Mouse (Mus musculus) G1E-ER4 (cell line): ENCODE measurements around the gene Gm20422. TPM values are rescaled to one million over a fixed set of nuclear protein-coding genes. Genes with fewer than 3 reads are reported as not detected.
"Not testable (repeated sequence)": the region's sequence is repeated elsewhere in the genome, so short reads cannot be mapped to it uniquely, and the experiment has no call there.

Experiments
- GATA1 ChIP-seq: IDR thresholded peaks from one replicate; pipeline ENCODE4 v1.8.0; 2012; ENCODE audit warnings: low read length, inconsistent platforms
- polyA plus RNA-seq: library from polyadenylated mRNA; stranded (reverse); fragments of >175 nt; gene quantifications from 2 replicates; pipeline ENCODE4 v1.2.3, GENCODE M21; 2012

Gene Gm20422
- polyA plus RNA-seq, 1 experiment: 1.4 TPM

DNA sequence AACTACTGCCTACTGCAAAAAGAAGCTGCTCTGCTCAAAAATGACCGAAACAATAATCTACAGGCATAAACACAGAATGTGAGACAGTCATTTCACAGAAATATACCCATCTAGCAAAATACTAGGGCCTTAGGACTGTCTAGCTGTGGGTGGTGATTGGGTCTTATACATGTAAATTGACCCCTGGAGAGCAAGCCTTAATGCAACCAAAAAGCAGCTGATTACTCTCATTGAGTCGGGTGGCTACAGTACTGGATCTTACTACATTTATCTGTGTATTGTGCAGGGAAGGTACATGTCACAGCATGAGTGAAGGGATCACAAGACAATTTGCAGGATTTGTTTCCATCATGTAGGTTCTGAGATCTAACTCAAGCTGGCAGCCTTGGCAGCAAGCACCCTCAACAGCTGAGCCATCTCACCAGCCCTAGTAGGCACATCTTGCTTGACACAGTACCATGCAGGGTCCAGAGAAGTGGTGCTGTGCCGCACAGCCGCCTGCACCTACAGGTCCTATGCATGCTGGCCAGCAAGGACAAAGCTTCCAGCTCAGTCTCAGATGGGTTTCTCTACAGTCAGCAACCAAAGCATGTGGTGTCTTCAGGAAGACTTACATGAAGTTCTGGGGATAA is 12.8 kb downstream of the Gm20422 start:
- no peak for TF ChIP-seq GATA1

DNA sequence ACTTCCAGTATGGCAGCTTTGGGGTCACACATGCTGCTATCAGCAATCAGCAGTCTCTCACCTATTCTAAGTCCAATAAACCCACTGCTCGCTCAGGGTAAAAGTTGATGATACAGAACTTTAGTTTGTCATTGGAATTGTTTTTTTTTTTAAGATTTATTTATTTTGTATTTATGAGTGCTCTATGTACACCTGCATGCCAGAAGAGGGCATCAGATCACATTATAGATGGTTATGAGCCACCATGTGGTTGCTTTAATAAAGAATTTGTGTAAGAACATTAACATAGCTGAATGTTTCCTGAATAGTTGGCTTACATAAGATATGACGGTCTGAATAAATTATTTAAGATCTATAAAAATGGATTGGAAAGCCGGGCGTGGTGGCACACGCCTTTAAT is 16.4 kb downstream of the Gm20422 start:
- no peak for TF ChIP-seq GATA1

DNA sequence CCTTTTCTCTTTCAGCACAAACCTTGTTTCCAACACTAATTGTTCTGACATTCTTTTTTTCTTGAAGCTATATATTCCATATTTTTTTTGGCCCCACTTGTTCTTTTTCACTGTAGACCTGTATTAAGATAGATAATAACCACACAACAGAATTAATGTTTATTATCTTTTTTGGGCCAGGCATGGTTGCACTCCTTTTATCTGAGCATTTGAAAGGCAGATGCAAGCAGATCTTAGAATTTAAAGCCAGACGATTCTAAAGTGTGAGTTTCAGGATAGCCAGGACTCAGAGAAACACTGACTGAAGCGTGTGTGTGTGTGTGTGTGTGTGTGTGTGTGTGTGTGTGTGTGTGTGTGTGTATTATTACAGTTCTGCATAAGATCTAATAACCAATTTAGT is 22.2 kb downstream of the Gm20422 start:
- TF ChIP-seq GATA1: no peak

DNA sequence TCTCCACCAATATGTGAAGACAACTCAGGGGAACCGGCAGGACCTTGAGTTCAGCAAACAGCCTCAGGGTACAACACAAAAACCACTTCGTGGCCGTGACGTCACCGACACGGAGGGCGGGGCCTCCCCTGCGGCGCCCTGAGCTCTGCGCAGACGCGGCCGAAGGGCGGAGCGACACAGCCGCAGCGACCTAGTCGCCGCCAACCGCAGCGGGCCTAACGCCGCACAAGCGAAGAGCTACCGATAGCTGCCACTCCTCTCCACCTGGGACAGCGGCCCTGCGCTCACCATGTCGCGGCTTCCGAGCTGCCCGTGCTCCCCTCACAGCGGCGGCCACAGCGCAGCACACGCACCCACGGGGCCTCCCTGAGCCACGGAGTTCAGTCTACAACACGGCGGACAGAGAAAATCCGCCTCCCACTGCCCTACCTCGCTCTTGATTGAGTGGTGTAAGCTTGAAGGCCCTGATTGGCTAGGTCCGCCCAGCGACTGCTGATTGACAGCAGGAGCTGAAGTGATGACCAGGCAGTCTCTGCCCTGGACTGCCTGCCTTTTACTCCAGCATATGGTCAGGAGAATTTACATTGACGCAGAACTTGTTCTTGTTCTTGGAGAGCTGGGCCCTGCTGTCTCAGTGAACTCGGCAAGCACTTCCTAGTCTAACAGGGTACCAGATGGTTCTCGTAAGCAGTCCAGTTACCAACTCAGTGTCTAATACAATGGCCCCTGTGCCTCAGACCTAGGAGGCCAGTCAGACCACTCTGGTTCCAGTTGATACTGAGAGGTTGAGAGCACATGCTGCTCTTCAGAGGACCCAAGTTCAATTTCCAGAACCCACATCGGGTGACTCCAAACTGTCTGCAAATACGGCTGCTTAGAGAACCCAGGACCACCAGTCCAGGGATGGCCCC is 24.9 kb downstream of the Gm20422 start, which contains the start of gene Zfp963:
Gene Zfp963 (minus strand): TSS at position 427 of the 911 bp plus-strand sequence.
- TF ChIP-seq GATA1: no peak

DNA sequence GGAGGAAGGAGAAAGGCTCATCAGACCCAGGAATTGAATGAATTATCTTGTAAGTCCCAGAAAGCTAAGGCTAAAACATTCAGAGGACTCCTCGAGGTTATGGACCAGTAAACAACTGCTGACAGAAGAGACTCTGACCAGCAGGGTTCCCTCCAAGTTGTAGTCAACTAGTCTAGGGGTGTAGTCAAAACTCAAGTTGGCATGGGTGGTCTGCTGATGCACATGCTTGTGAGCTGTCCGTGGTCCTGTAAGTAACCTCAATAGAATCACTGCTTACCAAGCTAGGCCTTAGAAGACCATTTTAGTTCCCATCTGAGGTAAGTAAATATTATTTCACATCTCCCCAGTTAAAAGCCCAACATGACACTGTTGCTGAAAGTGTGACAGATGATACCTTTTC is 33.5 kb downstream of the Gm20422 start:
- no peak for TF ChIP-seq GATA1

DNA sequence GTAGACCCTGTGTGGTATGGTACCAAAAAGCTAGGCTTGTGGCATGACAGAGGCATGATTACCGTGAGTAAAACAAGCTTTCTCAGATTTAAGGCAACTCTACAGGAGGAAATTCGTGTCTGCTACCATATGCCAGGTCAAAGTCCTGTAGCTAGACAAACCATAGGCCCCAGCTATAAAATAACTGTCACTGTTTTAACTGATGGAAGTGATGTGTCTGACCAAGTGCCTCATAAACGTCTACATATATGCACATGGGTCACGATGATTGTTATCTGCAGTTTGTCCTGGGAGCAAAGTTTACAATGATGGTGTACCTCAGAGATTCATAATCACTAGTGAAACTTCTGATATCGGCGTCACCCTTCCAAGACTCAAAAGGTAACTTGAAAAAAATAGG is 33.9 kb downstream of the Gm20422 start:
- TF ChIP-seq GATA1: no peak

DNA sequence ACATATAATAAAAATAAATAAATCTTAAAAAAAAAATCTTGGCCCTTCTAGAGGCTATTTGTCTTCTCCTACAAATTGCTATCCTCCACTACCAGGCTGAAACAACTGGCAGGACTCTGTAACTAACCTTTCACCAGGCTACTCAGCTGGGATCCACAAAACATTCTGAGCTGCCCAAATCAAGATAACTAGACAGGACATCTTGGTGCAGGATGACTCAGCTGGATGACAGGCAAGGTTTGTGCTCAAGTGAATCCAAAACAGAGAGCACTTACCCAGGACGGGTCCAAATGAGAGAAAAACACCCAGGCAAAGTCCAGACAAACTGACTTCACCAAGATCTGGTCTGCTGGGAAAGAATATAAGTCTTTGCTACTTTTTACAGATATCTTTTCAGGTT is 39.2 kb downstream of the Gm20422 start:
- no peak for TF ChIP-seq GATA1

DNA sequence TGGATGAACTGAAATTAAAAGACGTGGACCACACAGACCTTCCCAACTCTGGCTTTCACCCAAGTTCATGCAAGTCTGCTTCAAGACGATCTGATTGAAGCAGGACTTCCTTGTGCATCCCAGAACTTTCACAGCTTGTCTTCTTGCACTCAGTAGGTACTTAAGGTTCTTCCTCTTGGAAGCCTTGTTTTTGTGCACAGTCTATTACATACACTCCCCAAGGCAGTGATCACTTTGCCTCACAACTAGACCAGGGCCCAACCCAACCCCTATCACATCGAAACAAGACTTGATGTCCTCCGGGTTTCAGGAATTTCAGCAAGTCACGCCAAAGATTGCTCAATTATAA is 57.5 kb downstream of the Gm20422 start:
- TF ChIP-seq GATA1: no peak

DNA sequence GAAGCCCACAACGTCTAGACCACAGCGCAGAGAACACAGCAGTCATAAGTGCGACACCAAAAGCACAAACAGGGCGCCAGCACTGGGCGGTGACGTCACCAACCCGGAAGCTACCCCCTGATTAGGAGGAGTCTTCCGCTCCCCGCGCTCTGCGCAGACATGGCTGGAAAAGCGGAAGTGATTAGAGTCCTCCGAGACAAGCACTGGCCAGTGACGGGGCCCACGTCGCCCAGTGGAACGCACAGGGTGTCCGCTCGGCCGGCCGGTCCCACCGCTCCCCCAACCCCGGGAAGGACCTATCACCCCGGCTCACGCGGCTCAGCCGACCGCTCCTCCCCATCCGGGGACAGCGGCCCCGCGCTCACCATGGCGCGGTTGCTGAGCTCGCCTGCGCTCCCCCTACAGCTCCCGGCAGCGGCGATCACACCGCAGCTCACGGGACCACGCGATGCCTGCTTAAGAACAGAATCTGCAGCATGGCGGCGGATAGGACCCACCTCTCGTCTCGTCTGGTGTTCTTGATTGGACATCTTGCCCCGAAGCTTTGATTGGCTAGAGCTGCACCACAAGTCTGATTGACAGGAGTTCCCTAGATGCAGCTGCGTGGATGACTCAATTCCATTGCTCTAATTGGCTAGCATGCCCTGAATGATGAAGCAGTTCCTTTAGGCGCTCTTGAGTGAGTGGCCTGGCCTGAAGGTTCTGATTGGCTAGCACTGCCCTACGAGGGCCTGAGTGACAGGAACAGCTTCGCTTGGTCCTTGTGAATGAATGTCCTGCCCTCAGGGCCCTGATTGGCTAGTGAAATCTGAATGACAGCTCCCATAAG is 58.1 kb downstream of the Gm20422 start:
- TF ChIP-seq GATA1: no peak

DNA sequence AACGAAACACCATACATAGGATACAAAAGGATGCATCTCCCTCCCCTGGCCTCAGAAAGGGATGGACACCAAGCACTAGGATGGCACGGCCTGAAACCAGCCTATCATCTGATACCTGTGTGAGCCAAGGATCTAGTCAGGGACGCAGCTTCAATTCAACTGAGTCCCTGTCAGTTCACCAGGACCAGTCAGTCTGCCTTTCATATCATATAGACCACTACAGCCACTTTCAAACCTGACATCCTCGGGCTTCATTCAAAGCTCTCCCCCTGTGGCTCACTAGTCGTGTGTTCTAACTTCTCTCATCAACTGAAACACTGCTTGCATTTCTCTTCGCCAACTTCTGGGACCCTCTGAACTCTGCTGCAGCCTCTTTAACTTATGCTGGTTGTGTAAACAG is 59.3 kb downstream of the Gm20422 start:
- TF ChIP-seq GATA1: no peak

DNA sequence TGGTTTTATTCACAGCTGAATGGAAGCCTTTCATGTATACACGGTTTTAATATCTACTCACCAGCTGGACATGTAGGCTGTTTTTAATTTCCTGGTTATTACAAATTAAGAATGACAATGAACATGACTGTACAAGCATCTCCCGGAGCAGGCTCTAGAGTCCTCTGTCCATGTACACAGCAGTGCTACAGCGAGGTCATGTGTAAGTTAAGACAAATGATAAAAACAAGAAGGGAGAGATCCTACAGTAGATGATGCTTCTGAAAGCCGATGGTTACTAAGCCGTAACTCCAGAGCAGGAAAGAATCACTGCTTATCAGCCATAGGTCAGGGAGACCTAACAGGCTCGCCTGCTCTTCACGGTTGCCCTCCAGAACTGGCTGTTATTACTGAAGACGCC is 61.2 kb downstream of the Gm20422 start:
- no peak for TF ChIP-seq GATA1

DNA sequence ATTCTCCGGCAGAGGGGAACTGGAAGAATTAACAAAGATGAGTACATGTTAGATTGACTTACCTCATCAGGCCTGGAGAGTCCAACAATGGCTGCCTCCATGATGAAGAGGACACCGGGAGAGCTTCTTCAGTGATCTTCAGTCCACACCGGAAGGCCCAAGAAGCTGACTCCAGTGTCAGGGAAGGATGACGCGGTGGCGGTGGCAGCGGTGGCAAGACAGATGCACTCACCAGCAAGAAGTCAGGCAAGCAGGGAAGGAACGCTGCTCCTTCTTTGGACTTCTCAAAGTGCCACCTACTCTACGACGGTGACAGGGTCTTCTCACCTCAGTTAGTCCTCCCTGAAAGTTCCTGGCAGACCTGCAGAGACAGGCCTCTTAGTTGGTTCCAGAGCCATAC is 64.1 kb downstream of the Gm20422 start, which contains the start of gene Zfp869:
Gene Zfp869 (minus strand): TSS at position 101 of the 400 bp plus-strand sequence.
- not testable (repeated sequence) for TF ChIP-seq GATA1

DNA sequence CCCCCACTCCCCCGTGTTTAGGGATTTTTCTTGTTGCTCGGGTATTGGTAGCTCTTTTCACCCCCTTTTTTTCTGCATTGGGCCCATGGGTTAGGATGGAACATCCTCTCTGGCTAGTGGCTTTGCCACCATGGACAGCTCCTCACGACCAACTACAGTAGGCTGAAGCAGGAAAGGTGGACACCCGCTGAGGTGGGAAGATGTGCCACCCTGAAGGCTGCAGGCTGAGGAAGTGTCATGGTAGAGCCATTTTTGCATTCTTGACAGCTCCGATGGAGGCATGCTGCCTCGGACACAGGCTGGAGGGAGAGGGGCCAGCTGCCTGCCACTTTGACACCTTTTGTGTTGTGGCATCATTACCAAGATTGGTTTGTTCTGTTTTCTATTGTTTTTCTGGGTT is 72.9 kb downstream of the Gm20422 start:
- TF ChIP-seq GATA1: no peak

Other genes starting within 250 kb of the Gm20422 start
- gene Zfp868, start 149.3 kb downstream of the Gm20422 start, polyA plus RNA-seq: 0.50 and 0.67 TPM in 2 replicates
- gene Zfp964, start 120.4 kb downstream of the Gm20422 start, polyA plus RNA-seq: not detected in 2 replicates
- gene Zfp869, start 64.2 kb downstream of the Gm20422 start, polyA plus RNA-seq: 0.90 and 0.98 TPM in 2 replicates
- gene Zfp963, start 24.9 kb downstream of the Gm20422 start, polyA plus RNA-seq: 0.80 and 1.0 TPM in 2 replicates
- 42.1 and 42.9 TPM in 2 replicates for gene Atp13a1, start 16.3 kb upstream of the Gm20422 start, polyA plus RNA-seq
- gene Zfp866, start 16.3 kb upstream of the Gm20422 start, polyA plus RNA-seq: 1.4 and 1.5 TPM in 2 replicates
- gene Gmip, start 33.8 kb upstream of the Gm20422 start, polyA plus RNA-seq: 29.1 and 44.6 TPM in 2 replicates
- gene Lpar2, start 47.5 kb upstream of the Gm20422 start, polyA plus RNA-seq: 0.38 and 0.43 TPM in 2 replicates
- 3.3 and 4.0 TPM in 2 replicates for gene Pbx4, start 57.6 kb upstream of the Gm20422 start, polyA plus RNA-seq
- 0.02 and 0.03 TPM in 2 replicates for gene Cilp2, start 112.8 kb upstream of the Gm20422 start, polyA plus RNA-seq
- 0.13 and 0.17 TPM in 2 replicates for gene Tssk6, start 127.3 kb upstream of the Gm20422 start, polyA plus RNA-seq
- 148 and 187 TPM in 2 replicates for gene Ndufa13, start 127.7 kb upstream of the Gm20422 start, polyA plus RNA-seq
- gene Yjefn3, start 127.8 kb upstream of the Gm20422 start, polyA plus RNA-seq: 4.4 and 7.0 TPM in 2 replicates
- 79.8 and 115 TPM in 2 replicates for gene Gatad2a, start 221.5 kb upstream of the Gm20422 start, polyA plus RNA-seq